Mouse (Mus musculus): ENCODE data around the gene Gatad2a.
"Not testable (repeated sequence)": the region's sequence is repeated elsewhere in the genome, so short reads cannot be mapped to it uniquely, and the experiment has no call there.

Gatad2a gene

GRCm38 (mm10) chr8:69995776-69996588 lies at the start of gene Gatad2a:
Gatad2a (minus strand) TSS chr8:69996384.
- DNase-seq (ENCODE audit: low spot score), result peak; percentile 100

GRCm38 (mm10) chr8:70043996-70044395 lies 47.8 kb upstream of the Gatad2a start:
- DNase-seq (ENCODE audit: low spot score), result no peak

GRCm38 (mm10) chr8:70042583-70043455 lies 46.6 kb upstream of the Gatad2a start, which contains the start of the genes Mau2 and Sugp1:
Mau2 (minus strand) TSS chr8:70042734.
Sugp1 (plus strand) TSS chr8:70042813.
- DNase-seq (ENCODE audit: low spot score), result peak; percentile 92

- no peak for DNase-seq (ENCODE audit: low spot score)
Measured at GRCm38 (mm10) chr8:70041885-70042546, 45.8 kb upstream of the Gatad2a start.

GRCm38 (mm10) chr8:70037994-70038393 lies 41.8 kb upstream of the Gatad2a start:
- DNase-seq (ENCODE audit: low spot score), result no peak

- no peak for DNase-seq (ENCODE audit: low spot score)
Measured at GRCm38 (mm10) chr8:70030255-70030654, 34.1 kb upstream of the Gatad2a start.

- no peak for DNase-seq (ENCODE audit: low spot score)
Measured at GRCm38 (mm10) chr8:70026151-70026550, 30.0 kb upstream of the Gatad2a start.

- no peak for DNase-seq (ENCODE audit: low spot score)
Measured at GRCm38 (mm10) chr8:70023596-70023995, 27.4 kb upstream of the Gatad2a start.

- no peak for DNase-seq (ENCODE audit: low spot score)
Measured at GRCm38 (mm10) chr8:70015017-70015416, 18.8 kb upstream of the Gatad2a start.

GRCm38 (mm10) chr8:70012763-70013162 lies 16.6 kb upstream of the Gatad2a start:
- DNase-seq (ENCODE audit: low spot score), result no peak

GRCm38 (mm10) chr8:70012350-70012749 lies 16.2 kb upstream of the Gatad2a start:
- DNase-seq (ENCODE audit: low spot score), result no peak

GRCm38 (mm10) chr8:70010796-70011195 lies 14.6 kb upstream of the Gatad2a start:
- not testable (repeated sequence) for DNase-seq (ENCODE audit: low spot score)

- no peak for DNase-seq (ENCODE audit: low spot score)
Measured at GRCm38 (mm10) chr8:70005178-70005577, 9.0 kb upstream of the Gatad2a start.

- no peak for DNase-seq (ENCODE audit: low spot score)
Measured at GRCm38 (mm10) chr8:70004345-70004744, 8.2 kb upstream of the Gatad2a start.

- no peak for DNase-seq (ENCODE audit: low spot score)
Measured at GRCm38 (mm10) chr8:70003204-70003657, 7.0 kb upstream of the Gatad2a start.

GRCm38 (mm10) chr8:70001892-70002191 lies 5.7 kb upstream of the Gatad2a start:
- not testable (repeated sequence) for DNase-seq (ENCODE audit: low spot score)

- no peak for DNase-seq (ENCODE audit: low spot score)
Measured at GRCm38 (mm10) chr8:70001176-70001891, 5.2 kb upstream of the Gatad2a start.

GRCm38 (mm10) chr8:70000226-70000625 lies 4.0 kb upstream of the Gatad2a start:
- DNase-seq (ENCODE audit: low spot score), result no peak

GRCm38 (mm10) chr8:69999236-69999635 lies 3.1 kb upstream of the Gatad2a start:
- DNase-seq (ENCODE audit: low spot score), result no peak

- no peak for DNase-seq (ENCODE audit: low spot score)
Measured at GRCm38 (mm10) chr8:69998706-69999105, 2.5 kb upstream of the Gatad2a start.

GRCm38 (mm10) chr8:69996589-69997285 lies 553 bp upstream of the Gatad2a start:
- no peak for DNase-seq (ENCODE audit: low spot score)
